Mouse (Mus musculus): ENCODE measurements around the gene Srp68. TPM values are rescaled to one million over a fixed set of nuclear protein-coding genes. Genes with fewer than 3 reads are reported as not detected.
A peak's percentile ranks its signal among the peaks of the same experiment; 100 is the strongest.

The Srp68 gene
- polyA plus RNA-seq, 1 experiment from 2014 or later = 62.4 TPM

DNA sequence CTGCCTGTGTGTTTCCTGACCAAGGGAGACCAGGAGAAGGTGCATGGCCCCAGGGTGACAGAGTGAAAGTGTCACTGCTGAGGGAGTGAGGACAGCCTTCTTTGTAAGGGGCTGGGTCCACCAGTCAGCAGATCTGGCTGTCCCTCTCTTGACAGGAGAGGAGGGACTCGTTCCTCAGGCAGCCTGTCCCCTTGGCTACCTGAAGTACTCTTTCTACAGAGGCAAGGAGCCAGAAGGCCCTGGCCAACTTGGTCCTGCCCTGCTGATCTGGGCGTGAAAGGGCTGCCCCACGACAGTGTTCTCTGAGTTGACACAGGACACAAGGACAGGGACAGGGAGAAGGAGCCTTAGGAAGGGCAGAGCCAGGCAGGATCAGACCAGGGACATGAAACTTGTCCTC lies 23.0 kb upstream of the Srp68 start:
- Histone ChIP-seq H3K9me3 (no peaks in the 10 kb centered on the region), H3K9ac (no peak overlapping the region), H3K4me1 (no peaks in the 10 kb centered on the region), H3K4me3 (no peak overlapping the region), H3K4me2 (no peak overlapping the region), H3K27me3 (replicated peaks) (no peaks in the 10 kb centered on the region), H3K36me3 (replicated peaks) (peaks cover 71% of the 10 kb centered on the region), H3K27ac (no peak overlapping the region)
- 68% methylated on average over 3 of the region's 3 CpGs for WGBS
- ATAC-seq (replicated peaks) = no peak

DNA sequence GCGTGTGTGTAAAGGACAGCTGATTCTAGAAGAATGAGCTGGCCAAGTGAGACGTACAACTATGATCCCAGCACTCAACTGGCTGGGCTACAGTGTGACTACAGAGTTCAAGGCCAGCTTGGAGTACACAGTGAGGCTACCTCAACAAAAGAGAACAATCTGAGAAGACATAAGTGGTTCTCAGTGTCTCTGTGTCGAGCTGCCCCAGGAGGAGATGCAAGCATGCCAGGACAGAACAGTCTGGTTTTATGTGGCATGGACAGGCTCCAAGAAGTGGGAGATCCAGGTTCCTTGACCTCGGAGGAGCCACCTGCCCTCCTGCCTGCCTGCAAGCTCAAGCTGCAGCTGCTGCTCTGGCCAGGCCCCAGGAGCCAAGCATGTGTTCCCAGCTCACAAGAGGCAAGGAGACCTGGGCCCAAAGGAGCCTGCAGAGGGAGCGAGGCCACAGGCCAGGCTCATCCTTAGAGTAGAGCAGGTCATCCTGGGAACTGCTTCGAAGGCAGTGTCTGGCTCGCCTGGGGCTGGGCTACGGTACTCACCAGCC lies 22.2 kb upstream of the Srp68 start:
- Histone ChIP-seq H3K4me1 (no peaks in the 10 kb centered on the region), H3K4me2 (no peak overlapping the region), H3K36me3 (replicated peaks) (peaks cover 70% of the 10 kb centered on the region; the same call in 1 of the 2 replicates), H3K27me3 (replicated peaks) (no peaks in the 10 kb centered on the region), H3K9me3 (no peaks in the 10 kb centered on the region), H3K27ac (no peak overlapping the region), H3K4me3 (no peak overlapping the region), H3K9ac (no peak overlapping the region)
- ATAC-seq (replicated peaks) = no peak
- WGBS = 88% methylated on average over 8 of the region's 8 CpGs

DNA sequence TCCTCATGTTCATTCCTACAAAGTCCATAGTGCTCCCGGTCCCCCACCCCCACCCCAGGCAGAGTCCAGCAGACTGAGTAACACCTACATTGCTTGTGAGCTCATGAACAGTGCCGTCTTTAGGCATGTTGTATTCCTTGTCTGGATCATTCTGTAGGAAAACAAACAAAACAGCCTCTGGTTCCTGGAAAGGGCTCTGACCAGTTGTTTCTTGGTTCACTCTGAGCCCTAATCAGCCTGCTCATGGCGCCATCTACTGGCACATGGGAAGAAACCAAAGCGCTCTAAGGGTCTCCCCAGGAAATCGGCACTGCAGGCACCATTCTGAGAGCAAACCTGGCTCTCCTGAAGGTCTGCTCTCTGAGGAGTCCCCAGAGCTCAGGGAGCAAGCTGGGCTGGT lies 20.3 kb upstream of the Srp68 start:
- Histone ChIP-seq H3K9ac (no peak overlapping the region), H3K27ac (no peak overlapping the region), H3K36me3 (replicated peaks) (peaks cover 57% of the 10 kb centered on the region; the same call in 1 of the 2 replicates), H3K27me3 (replicated peaks) (no peaks in the 10 kb centered on the region), H3K9me3 (no peaks in the 10 kb centered on the region), H3K4me3 (no peak overlapping the region), H3K4me2 (no peak overlapping the region), H3K4me1 (no peaks in the 10 kb centered on the region)
- no peak for ATAC-seq (replicated peaks)
- 33% methylated on average over 5 of the region's 5 CpGs for WGBS

DNA sequence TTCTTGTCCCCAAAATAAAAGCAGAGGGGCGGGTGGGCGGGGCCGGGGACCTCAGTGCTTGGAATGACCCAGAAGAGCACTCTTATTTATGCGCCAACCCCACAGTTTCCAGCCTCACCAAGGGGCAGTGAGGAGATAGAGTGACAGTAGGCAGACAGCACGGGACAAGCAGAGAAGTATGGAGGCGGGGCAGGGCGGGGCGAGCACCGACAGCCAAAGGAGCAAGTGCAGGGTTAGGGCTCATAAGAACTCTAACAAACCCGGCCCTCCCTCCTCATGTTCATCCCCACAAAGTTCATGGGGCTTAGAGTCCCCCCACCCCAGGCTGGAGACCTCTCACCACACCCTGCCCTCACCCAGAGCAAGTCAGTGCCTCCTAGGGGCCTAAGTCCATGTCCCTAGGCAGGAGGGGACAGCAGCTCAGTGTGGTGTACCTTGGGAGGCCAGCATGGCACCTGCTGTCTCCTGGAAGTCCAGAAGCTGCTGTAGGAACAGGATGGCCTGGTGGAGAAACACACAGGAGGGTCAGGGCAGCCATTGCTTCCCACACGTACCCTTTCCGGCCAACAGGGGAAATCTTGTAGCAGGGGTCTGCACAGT lies 19.6 kb upstream of the Srp68 start:
- Histone ChIP-seq H3K36me3 (replicated peaks) (peaks cover 60% of the 10 kb centered on the region), H3K9ac (no peak overlapping the region), H3K4me1 (no peaks in the 10 kb centered on the region), H3K9me3 (no peaks in the 10 kb centered on the region), H3K27me3 (replicated peaks) (no peaks in the 10 kb centered on the region), H3K4me3 (no peak overlapping the region), H3K4me2 (no peak overlapping the region), H3K27ac (no peak overlapping the region)
- no peak for ATAC-seq (replicated peaks)
- WGBS = 85% methylated on average over 12 of the region's 12 CpGs

DNA sequence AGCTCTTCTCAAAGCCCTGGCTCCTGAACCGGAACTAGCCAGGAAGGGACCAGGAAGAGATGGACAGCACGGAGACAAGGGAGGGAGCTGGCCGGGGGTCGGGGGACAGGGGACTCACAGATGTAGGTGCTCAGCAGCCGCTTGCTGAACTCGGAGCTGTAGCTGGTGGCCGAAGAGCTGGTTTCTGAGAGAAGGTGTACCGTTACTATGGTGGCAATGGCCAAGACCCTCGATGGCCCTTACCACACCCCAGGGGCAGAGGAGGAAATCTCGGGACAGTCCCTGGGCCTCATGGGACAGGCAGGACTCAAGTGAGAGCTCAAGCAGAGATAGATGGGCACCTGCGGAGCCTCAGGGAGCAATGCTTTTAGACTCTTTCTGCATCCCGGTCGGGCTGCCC lies 18.4 kb upstream of the Srp68 start:
- Histone ChIP-seq H3K4me3 (no peak overlapping the region), H3K27me3 (replicated peaks) (no peaks in the 10 kb centered on the region), H3K27ac (no peak overlapping the region), H3K9me3 (no peaks in the 10 kb centered on the region), H3K36me3 (replicated peaks) (peaks cover 64% of the 10 kb centered on the region), H3K9ac (no peak overlapping the region), H3K4me2 (no peak overlapping the region), H3K4me1 (no peaks in the 10 kb centered on the region)
- WGBS = 93% methylated on average over 13 of the region's 13 CpGs
- no peak for ATAC-seq (replicated peaks)

DNA sequence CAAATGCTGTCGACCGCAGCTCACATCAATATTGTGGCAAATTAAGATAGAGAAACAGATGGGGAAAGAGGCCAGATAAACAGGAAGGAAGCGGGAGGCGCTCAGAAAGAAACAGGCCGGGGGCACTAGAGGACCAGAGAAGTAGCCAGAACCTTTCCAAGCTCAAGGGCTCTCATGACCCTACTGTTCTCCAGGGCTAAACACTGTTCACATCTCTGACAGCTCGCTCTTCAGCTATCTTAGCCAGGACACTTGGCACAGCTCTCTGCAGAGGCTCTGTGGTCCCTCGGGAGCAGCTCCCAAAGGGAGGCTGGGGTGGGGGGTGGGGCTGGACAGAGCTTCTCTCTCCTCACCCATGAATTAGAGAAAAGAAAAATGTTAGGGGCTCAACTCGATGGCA lies 16.5 kb upstream of the Srp68 start:
- H3K9ac ChIP-seq = no peak overlapping the region
- H3K27ac ChIP-seq = no peak overlapping the region
- WGBS = 83% methylated on average over 8 of the region's 8 CpGs
- no peak for ATAC-seq (replicated peaks)
- no peak overlapping the region for H3K4me3 ChIP-seq
- H3K36me3 ChIP-seq (replicated peaks) = peaks cover 52% of the 10 kb centered on the region
- no peaks in the 10 kb centered on the region for H3K27me3 ChIP-seq (replicated peaks)
- H3K4me2 ChIP-seq = no peak overlapping the region
- H3K4me1 ChIP-seq = no peaks in the 10 kb centered on the region
- no peaks in the 10 kb centered on the region for H3K9me3 ChIP-seq

DNA sequence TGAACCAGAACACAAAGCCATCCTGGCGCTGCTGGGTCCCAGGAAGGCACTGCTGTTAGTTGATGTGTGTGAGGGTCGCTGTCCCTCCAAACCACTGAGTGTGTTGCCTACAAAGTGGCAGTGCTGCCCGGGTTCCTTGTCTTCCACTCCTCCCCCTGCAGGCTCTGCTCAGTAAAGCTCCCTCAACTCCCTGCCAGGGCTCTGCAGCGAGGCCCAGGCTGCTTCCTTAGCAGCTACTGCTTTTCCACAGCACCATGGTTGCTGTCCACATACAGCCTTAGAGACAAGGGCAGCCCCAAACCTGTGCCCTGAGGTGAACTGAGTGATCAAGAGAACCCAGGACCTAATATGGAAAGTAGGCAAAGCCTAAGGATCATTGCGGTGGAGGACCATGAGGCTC lies 13.3 kb upstream of the Srp68 start:
- WGBS = 70% methylated on average over 5 of the region's 5 CpGs
- no peak overlapping the region for H3K9ac ChIP-seq
- no peak overlapping the region for H3K27ac ChIP-seq
- H3K4me2 ChIP-seq = no peak overlapping the region
- peaks cover 9% of the 10 kb centered on the region; the same call in 1 of the 2 replicates for H3K4me1 ChIP-seq
- peaks cover 29% of the 10 kb centered on the region for H3K27me3 ChIP-seq (replicated peaks)
- no peaks in the 10 kb centered on the region for H3K9me3 ChIP-seq
- H3K4me3 ChIP-seq = no peak overlapping the region
- H3K36me3 ChIP-seq (replicated peaks) = peaks cover 35% of the 10 kb centered on the region
- no peak for ATAC-seq (replicated peaks)

DNA sequence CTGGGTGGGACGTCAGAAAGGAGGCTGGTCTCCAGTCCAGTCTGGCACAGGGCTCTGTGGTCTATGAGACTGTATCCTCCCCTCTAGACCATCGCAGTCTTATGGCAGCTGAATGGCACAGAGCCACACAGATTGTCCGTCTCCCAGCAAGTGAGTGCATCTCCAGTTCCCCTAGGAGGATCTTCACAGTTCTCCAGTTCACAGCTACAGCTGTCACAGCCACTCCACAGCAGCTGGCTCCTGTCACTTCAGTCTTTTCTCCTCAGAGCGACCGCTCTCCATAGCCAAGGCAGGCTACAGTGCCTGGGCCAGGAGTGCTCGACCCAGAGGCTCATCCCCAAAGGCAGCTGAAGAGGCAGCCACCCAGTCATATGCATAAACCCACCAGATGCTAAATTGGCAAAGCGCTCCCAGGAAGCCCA lies 11.8 kb upstream of the Srp68 start:
- Histone ChIP-seq H3K27me3 (replicated peaks) (peaks cover 44% of the 10 kb centered on the region), H3K9me3 (no peaks in the 10 kb centered on the region), H3K4me3 (no peak overlapping the region), H3K9ac (no peak overlapping the region), H3K27ac (no peak overlapping the region), H3K4me1 (peaks cover 22% of the 10 kb centered on the region), H3K4me2 (no peak overlapping the region), H3K36me3 (replicated peaks) (peaks cover 26% of the 10 kb centered on the region)
- WGBS = 68% methylated on average over 7 of the region's 7 CpGs
- peak; percentile 35; the same call in 1 of the 2 replicates for ATAC-seq (replicated peaks)

DNA sequence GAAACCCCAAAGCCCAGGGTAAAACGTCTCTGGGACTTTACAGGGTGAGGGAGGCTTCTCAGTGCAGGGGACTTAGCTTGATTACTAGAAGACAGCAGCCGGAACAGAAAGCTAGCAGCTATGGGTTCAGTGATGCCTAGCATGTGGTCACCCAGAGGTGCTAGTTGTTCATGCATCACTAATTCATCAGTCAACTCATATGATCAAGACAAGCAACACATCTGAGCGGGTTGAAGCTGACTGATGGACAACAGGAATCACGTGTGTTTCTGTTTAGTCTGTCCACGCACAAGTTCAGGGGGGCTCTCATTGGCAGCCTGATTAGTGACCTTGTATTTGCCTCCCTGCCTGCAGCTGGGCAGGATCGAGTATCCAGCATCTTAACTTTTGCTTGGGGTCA lies 10.0 kb upstream of the Srp68 start:
- H3K4me1 ChIP-seq = peaks cover 22% of the 10 kb centered on the region
- H3K27me3 ChIP-seq (replicated peaks) = peaks cover 56% of the 10 kb centered on the region
- H3K9ac ChIP-seq = no peak overlapping the region
- no peak overlapping the region for H3K27ac ChIP-seq
- 66% methylated on average over 6 of the region's 6 CpGs for WGBS
- no peaks in the 10 kb centered on the region for H3K9me3 ChIP-seq
- H3K4me3 ChIP-seq = no peak overlapping the region
- no peak for ATAC-seq (replicated peaks)
- H3K36me3 ChIP-seq (replicated peaks) = peaks cover 16% of the 10 kb centered on the region
- no peak overlapping the region for H3K4me2 ChIP-seq

DNA sequence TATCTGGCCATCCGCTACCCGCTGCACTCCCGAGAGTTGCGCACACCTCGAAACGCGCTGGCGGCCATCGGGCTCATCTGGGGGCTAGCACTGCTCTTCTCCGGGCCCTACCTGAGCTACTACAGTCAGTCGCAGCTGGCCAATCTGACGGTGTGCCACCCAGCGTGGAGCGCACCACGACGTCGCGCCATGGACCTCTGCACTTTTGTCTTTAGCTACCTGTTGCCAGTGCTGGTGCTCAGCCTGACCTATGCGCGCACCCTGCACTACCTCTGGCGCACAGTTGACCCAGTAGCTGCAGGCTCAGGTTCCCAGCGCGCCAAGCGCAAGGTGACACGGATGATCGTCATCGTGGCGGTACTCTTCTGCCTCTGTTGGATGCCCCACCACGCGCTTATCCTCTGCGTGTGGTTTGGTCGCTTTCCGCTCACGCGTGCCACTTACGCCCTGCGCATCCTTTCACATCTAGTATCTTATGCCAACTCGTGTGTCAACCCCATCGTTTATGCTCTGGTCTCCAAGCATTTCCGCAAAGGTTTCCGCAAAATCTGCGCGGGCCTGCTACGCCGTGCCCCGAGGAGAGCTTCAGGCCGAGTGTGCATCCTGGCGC lies 9.0 kb upstream of the Srp68 start:
- H3K9ac ChIP-seq = no peak overlapping the region
- H3K36me3 ChIP-seq (replicated peaks) = peaks cover 7% of the 10 kb centered on the region
- peaks cover 56% of the 10 kb centered on the region for H3K27me3 ChIP-seq (replicated peaks)
- no peak overlapping the region for H3K4me3 ChIP-seq
- H3K4me2 ChIP-seq = 0 out of 2 replicates have a peak overlapping the region, but pooled peaks have one; percentile 9
- no peak overlapping the region for H3K27ac ChIP-seq
- peaks cover 22% of the 10 kb centered on the region for H3K4me1 ChIP-seq
- no peaks in the 10 kb centered on the region for H3K9me3 ChIP-seq
- 15% methylated on average over 48 of the region's 48 CpGs for WGBS
- peak; percentile 38; the same call in 1 of the 2 replicates for ATAC-seq (replicated peaks)

DNA sequence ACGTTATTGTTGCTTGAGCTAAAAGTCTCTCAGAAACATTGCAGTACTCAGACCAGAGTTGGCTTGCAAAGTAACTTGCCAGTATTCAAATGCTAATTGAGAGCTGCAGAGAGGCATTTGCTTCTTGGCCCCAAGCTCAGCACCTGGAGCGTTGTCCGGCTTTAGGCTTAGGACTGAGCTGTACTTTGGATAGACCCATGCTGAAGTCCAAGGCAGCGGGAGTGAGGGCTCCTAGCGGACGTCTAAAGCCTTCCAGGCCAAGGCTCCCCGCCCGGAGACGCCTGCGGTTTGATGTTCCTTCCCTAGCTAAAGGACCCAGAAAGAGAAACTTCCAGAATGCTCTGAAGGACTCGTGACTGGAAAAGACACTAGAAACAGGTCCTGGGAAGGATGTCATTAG lies 8.1 kb upstream of the Srp68 start:
- no peak overlapping the region for H3K4me3 ChIP-seq
- WGBS = 1% methylated on average over 11 of the region's 11 CpGs
- H3K9ac ChIP-seq = no peak overlapping the region
- no peak overlapping the region for H3K4me2 ChIP-seq
- peaks cover 22% of the 10 kb centered on the region for H3K4me1 ChIP-seq
- no peaks in the 10 kb centered on the region for H3K9me3 ChIP-seq
- no peak overlapping the region for H3K27ac ChIP-seq
- H3K27me3 ChIP-seq (replicated peaks) = peaks cover 56% of the 10 kb centered on the region
- ATAC-seq (replicated peaks) = no peak
- H3K36me3 ChIP-seq (replicated peaks) = no peaks in the 10 kb centered on the region

DNA sequence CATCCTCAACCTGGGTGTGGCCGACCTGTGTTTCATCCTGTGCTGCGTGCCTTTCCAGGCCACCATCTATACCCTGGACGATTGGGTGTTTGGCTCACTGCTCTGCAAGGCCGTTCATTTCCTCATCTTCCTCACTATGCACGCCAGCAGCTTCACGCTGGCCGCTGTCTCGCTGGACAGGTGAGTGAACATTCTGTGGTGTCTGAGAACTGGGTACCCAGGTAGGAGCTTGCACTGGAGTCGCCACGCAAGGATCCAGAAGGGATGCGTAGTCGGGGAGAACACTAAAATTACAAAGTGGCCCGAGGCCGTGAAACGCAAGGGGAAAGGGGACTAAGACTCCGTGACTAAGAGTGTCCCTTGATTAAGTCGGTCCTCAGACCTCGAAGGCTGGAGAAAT lies 7.7 kb upstream of the Srp68 start:
- Histone ChIP-seq H3K9me3 (no peaks in the 10 kb centered on the region), H3K4me3 (peak overlapping the region; percentile 35), H3K9ac (peak overlapping the region; percentile 1; the same call in 1 of the 2 replicates), H3K4me1 (peaks cover 22% of the 10 kb centered on the region), H3K27me3 (replicated peaks) (peaks cover 56% of the 10 kb centered on the region), H3K4me2 (peak overlapping the region; percentile 52), H3K36me3 (replicated peaks) (no peaks in the 10 kb centered on the region), H3K27ac (no peak overlapping the region)
- no peak for ATAC-seq (replicated peaks)
- WGBS = 1% methylated on average over 18 of the region's 18 CpGs
